Mouse (Mus musculus) MEL (cell line): ENCODE results near the gene Camk1d. TPM values are rescaled to one million over a fixed set of nuclear protein-coding genes. Genes with fewer than 3 reads are reported as not detected.

Experiments used
- DNase-seq: peaks from one replicate; pipeline ENCODE4 v3.0.0; 2011; ENCODE audit warnings: low read depth, low spot score
- H3K27ac ChIP-seq: 2 replicates; pipeline ENCODE4 v1.5.1; 2012; ENCODE audit warnings: low read depth, mild to moderate bottlenecking, control low read depth, low read length, moderate library complexity; ENCODE audit not compliant: control insufficient read depth
- H3K27me3 ChIP-seq, 2 experiments: fragments of 150-350 bp in 1 of 2; sonication (generic) in 1 of 2; 2 replicates each; pipeline ENCODE4 v1.6.1; 2012; ENCODE audit warnings: low read length in 2 of 2, mild to moderate bottlenecking in 2 of 2, improper control_type of control experiment in 1 of 2, moderate library complexity in 1 of 2; ENCODE audit not compliant: insufficient read depth in 2 of 2, control insufficient read depth in 1 of 2
- H3K36me3 ChIP-seq, 2 experiments: 2 replicates each; pipeline ENCODE4 v1.6.1; 2012 to 2014; ENCODE audit warnings: low read length in 2 of 2, improper control_type of control experiment in 1 of 2, inconsistent platforms in 1 of 2, mild to moderate bottlenecking in 1 of 2; ENCODE audit not compliant: insufficient read depth in 2 of 2, control insufficient read depth in 1 of 2
- H3K4me1 ChIP-seq, 2 experiments: fragments of 150-350 bp in 1 of 2; sonication (generic) in 1 of 2; 2 replicates each; pipeline ENCODE4 v1.6.1; 2012; ENCODE audit warnings: low read length in 2 of 2, improper control_type of control experiment in 1 of 2, mild to moderate bottlenecking in 1 of 2; ENCODE audit not compliant: insufficient read depth in 2 of 2, control insufficient read depth in 1 of 2
- H3K4me3 ChIP-seq, 2 experiments: fragments of 150-350 bp in 1 of 2; sonication (generic) in 1 of 2; 2 replicates each; pipeline ENCODE4 v1.5.1; 2012; ENCODE audit warnings: low read depth in 2 of 2, low read length in 2 of 2, mild to moderate bottlenecking in 2 of 2, moderate library complexity in 2 of 2, control low read depth in 1 of 2, improper control_type of control experiment in 1 of 2; ENCODE audit not compliant: control insufficient read depth in 1 of 2, insufficient read depth in 1 of 2
- H3K79me2 ChIP-seq: 2 replicates; pipeline ENCODE4 v1.6.1; 2012; ENCODE audit warnings: mild to moderate bottlenecking, low read length, moderate library complexity; ENCODE audit not compliant: control insufficient read depth, poor library complexity, insufficient read depth
- H3K9ac ChIP-seq: 2 replicates; pipeline ENCODE4 v1.6.1; 2012; ENCODE audit warnings: low read depth, mild to moderate bottlenecking, control low read depth, low read length, moderate library complexity; ENCODE audit not compliant: control insufficient read depth, poor library complexity, severe bottlenecking
- H3K9me3 ChIP-seq: fragments of 150-350 bp; sonication (generic); replicated peaks from 2 replicates; pipeline ENCODE4 v1.6.1; 2012; ENCODE audit warnings: mild to moderate bottlenecking, low read length, improper control_type of control experiment, moderate library complexity; ENCODE audit not compliant: insufficient read depth
- BHLHE40 ChIP-seq: IDR thresholded peaks from 2 replicates; pipeline ENCODE4 v1.6.1; 2012; ENCODE audit warnings: low read depth, mild to moderate bottlenecking, inconsistent platforms, low read length, improper control_type of control experiment, borderline replicate concordance
- CTCF ChIP-seq, 3 experiments: IDR thresholded peaks in 2 of 3; conservative IDR thresholded peaks in 1 of 3; 2 replicates each; pipeline ENCODE4 v1.5.1; 2011 to 2012; ENCODE audit warnings: low read length in 3 of 3, low read depth in 2 of 3, mild to moderate bottlenecking in 2 of 3, improper control_type of control experiment in 1 of 3, inconsistent platforms in 1 of 3, mixed read lengths in 1 of 3, moderate library complexity in 1 of 3; ENCODE audit not compliant: control insufficient read depth in 1 of 3, insufficient read depth in 1 of 3, poor library complexity in 1 of 3, severe bottlenecking in 1 of 3
- ELF1 ChIP-seq: IDR thresholded peaks from 2 replicates; pipeline ENCODE4 v1.6.1; 2014; ENCODE audit warnings: low read depth, mild to moderate bottlenecking, inconsistent platforms, low read length, improper control_type of control experiment, moderate library complexity
- GATA1 ChIP-seq: IDR thresholded peaks from 2 replicates; pipeline ENCODE4 v1.6.1; 2011; ENCODE audit warnings: low read depth, low read length, improper control_type of control experiment
- MAFK ChIP-seq: IDR thresholded peaks from 2 replicates; pipeline ENCODE4 v1.6.1; 2011; ENCODE audit warnings: low read depth, mild to moderate bottlenecking, low read length, improper control_type of control experiment, borderline replicate concordance
- MYB ChIP-seq: IDR thresholded peaks from 2 replicates; pipeline ENCODE4 v1.6.1; 2011; ENCODE audit warnings: mild to moderate bottlenecking, low read depth, low read length, improper control_type of control experiment
- MYC ChIP-seq: IDR thresholded peaks from 2 replicates; pipeline ENCODE4 v1.6.1; 2011; ENCODE audit warnings: low read depth, mild to moderate bottlenecking, low read length, improper control_type of control experiment, moderate library complexity
- NRF1 ChIP-seq: IDR thresholded peaks from 2 replicates; pipeline ENCODE4 v1.6.1; 2014; ENCODE audit warnings: low read depth, mild to moderate bottlenecking, inconsistent platforms, low read length, improper control_type of control experiment, moderate library complexity; ENCODE audit not compliant: poor library complexity, insufficient read depth, severe bottlenecking
- RAD21 ChIP-seq: IDR thresholded peaks from 2 replicates; pipeline ENCODE4 v1.6.1; 2011; ENCODE audit warnings: mild to moderate bottlenecking, low read depth, low read length, improper control_type of control experiment
- RCOR1 ChIP-seq: IDR thresholded peaks from 2 replicates; pipeline ENCODE4 v1.6.1; 2012; ENCODE audit warnings: low read depth, mild to moderate bottlenecking, inconsistent platforms, low read length, improper control_type of control experiment
- SIN3A ChIP-seq: IDR thresholded peaks from 2 replicates; pipeline ENCODE4 v1.6.1; 2012; ENCODE audit warnings: low read length, improper control_type of control experiment, inconsistent platforms
- SMC3 ChIP-seq: IDR thresholded peaks from 2 replicates; pipeline ENCODE4 v1.6.1; 2011; ENCODE audit warnings: low read depth, low read length, improper control_type of control experiment
- TCF12 ChIP-seq: IDR thresholded peaks from 2 replicates; pipeline ENCODE4 v1.6.1; 2014; ENCODE audit warnings: low read depth, mild to moderate bottlenecking, inconsistent platforms, low read length, improper control_type of control experiment, moderate library complexity
- UBTF ChIP-seq: IDR thresholded peaks from 2 replicates; pipeline ENCODE4 v1.6.1; 2012; ENCODE audit warnings: low read depth, mild to moderate bottlenecking, inconsistent platforms, low read length, improper control_type of control experiment, moderate library complexity, borderline replicate concordance; ENCODE audit not compliant: insufficient read depth
- USF1 ChIP-seq: IDR thresholded peaks from 2 replicates; pipeline ENCODE4 v1.6.1; 2014; ENCODE audit warnings: low read depth, mild to moderate bottlenecking, inconsistent platforms, low read length, improper control_type of control experiment, moderate library complexity
- ZC3H11A ChIP-seq: IDR thresholded peaks from 2 replicates; pipeline ENCODE4 v1.6.1; 2012; ENCODE audit warnings: low read depth, mild to moderate bottlenecking, inconsistent platforms, low read length, improper control_type of control experiment
- polyA plus RNA-seq, 2 experiments: library from polyadenylated mRNA; stranded (reverse) in 1 of 2; unstranded in 1 of 2; fragments of >175 nt in 1 of 2; fragments of >200 nt in 1 of 2; gene quantifications; 2 replicates each; pipeline versions ENCODE4 v1.2.1 to v1.2.4; 2012; ENCODE audit warnings: low replicate concordance in 2 of 2, low read depth in 1 of 2; ENCODE audit not compliant: insufficient read length in 2 of 2, insufficient read depth in 1 of 2, missing spikeins in 1 of 2
- total RNA-seq: library from RNA; depleted of rRNA; stranded (reverse); fragments of 300-350 nt; gene quantifications from 2 replicates; pipeline ENCODE4 v1.2.3, GENCODE M21; 2012

Camk1d gene
- total and polyA plus RNA-seq, 3 experiments = 2.9 to 4.4 TPM; not detected in 1

GRCm38 (mm10) chr2:5478709-5479108 lies 235.6 kb downstream of the Camk1d start:
- Histone ChIP-seq H3K27me3 (no peaks in the 10 kb centered on the region), H3K4me3 (no peak overlapping the region), H3K27ac (no peak overlapping the region), H3K79me2 (no peaks in the 10 kb centered on the region), H3K36me3 (no peaks in the 10 kb centered on the region)
- TF ChIP-seq ELF1 = no peak
- TF ChIP-seq GATA1 = no peak
- TF ChIP-seq CTCF (IDR thresholded peaks at IDR 0.05 in 2 of 3, conservative IDR thresholded peaks at IDR 0.05 in 1 of 3; ENCODE audit: control insufficient read depth in 1 of 3, insufficient read depth in 1 of 3, low read depth in 2 of 3, low read length in 3 of 3, poor library complexity in 1 of 3, severe bottlenecking in 1 of 3) = no peak; a peak in 1 of 6 replicates
- no peak for TF ChIP-seq TCF12
- TF ChIP-seq MYC = no peak
- no peak for TF ChIP-seq MAFK
- TF ChIP-seq USF1 = no peak
- TF ChIP-seq, all 39 proteins: peak for 0
- no peak for DNase-seq
- Histone ChIP-seq H3K9me3 (no peaks in the 10 kb centered on the region), H3K9ac (no peak overlapping the region), H3K4me1 (0 out of 4 replicates have a peak, but pooled peaks cover 0 to 4% of the 10 kb centered on the region in 2 experiments)

- TF ChIP-seq RCOR1 = no peak
- no peak for TF ChIP-seq MYB
- TF ChIP-seq NRF1 = no peak
- TF ChIP-seq SIN3A = no peak
- peak; percentile 29 for TF ChIP-seq RAD21
- peak; percentile 45 to 47 (median 45) for TF ChIP-seq CTCF (IDR thresholded peaks at IDR 0.05 in 2 of 3, conservative IDR thresholded peaks at IDR 0.05 in 1 of 3; ENCODE audit: control insufficient read depth in 1 of 3, insufficient read depth in 1 of 3, low read depth in 2 of 3, low read length in 3 of 3, poor library complexity in 1 of 3, severe bottlenecking in 1 of 3)
- TF ChIP-seq BHLHE40 = no peak
- TF ChIP-seq ZC3H11A = peak; percentile 23; the same call in 1 of the 2 replicates
- TF ChIP-seq SMC3 = peak; percentile 60
- TF ChIP-seq UBTF = no peak
- TF ChIP-seq, all 39 proteins: peak for 4
- no peaks in the 10 kb centered on the region for H3K79me2 ChIP-seq
- peak; percentile 38 for DNase-seq
These were observed 236.1 kb downstream of the Camk1d start for GRCm38 (mm10) chr2:5478256-5478655.

More at GRCm38 (mm10) chr2:5478256-5478655, 236.1 kb downstream of the Camk1d start:
- Histone ChIP-seq H3K27ac (no peak overlapping the region), H3K4me3 (no peak overlapping the region), H3K27me3 (no peaks in the 10 kb centered on the region), H3K9me3 (no peaks in the 10 kb centered on the region), H3K36me3 (no peaks in the 10 kb centered on the region), H3K9ac (no peak overlapping the region), H3K4me1 (0 out of 4 replicates have a peak, but pooled peaks cover 0 to 4% of the 10 kb centered on the region in 2 experiments)
